Mouse (Mus musculus): ENCODE results near the gene Plau. TPM values are rescaled to one million over a fixed set of nuclear protein-coding genes. Genes with fewer than 3 reads are reported as not detected.

Plau gene
- polyA plus RNA-seq, 1 experiment, result 9.6 TPM

DNA sequence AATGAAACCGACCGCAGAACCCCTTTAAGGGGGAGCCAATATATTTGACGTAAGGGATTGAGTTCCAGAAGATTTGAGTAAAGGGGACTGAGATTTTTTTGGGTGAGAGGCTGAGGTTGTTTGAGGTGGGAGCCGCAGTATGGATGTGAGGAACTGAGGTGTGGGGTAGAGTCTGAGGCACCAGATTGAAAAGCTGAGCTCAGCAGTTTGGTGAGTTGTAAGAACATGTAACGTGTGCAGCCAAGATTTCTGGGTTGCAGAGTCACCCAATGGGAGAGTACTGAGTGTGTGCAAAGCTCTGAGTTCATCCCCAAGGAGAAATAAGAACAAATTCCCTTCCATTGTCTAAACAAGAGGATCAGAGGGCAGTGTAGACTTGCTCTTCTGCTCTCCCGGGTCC, 38.2 kb upstream of the Plau start:
- no peak overlapping the region for H3K27ac ChIP-seq (replicated peaks; ENCODE audit: low read depth, low read length)
- no peak overlapping the region for H3K4me3 ChIP-seq (ENCODE audit: insufficient read depth, low read depth, low read length)
- H3K4me1 ChIP-seq (ENCODE audit: control insufficient read depth, insufficient read depth, insufficient read length, low read length), result peaks cover 6% of the 10 kb centered on the region

DNA sequence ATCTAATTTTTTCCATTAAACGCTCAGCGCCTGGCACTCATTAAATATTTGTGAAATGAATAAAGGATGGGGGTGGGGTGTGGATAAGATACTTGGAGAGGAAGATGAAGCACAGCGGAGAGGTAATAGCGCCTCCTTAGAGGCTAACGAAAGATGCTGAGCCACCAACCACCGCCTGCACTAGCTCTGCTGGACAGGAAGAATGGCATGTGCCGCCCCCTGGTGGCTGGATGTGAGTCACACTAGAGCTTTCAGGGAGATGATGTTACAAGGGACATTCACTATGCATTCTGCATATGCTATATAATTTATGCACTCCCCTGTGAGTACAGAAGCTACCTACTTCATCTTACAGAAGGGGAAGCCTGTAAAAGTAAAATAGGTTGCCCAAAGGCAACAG, 37.7 kb upstream of the Plau start:
- Histone ChIP-seq H3K27ac (replicated peaks; ENCODE audit: low read depth, low read length) (no peak overlapping the region), H3K4me3 (ENCODE audit: insufficient read depth, low read depth, low read length) (no peak overlapping the region), H3K4me1 (ENCODE audit: control insufficient read depth, insufficient read depth, insufficient read length, low read length) (peaks cover 6% of the 10 kb centered on the region)

GRCm38 (mm10) chr14:20802926-20803605, 33.4 kb upstream of the Plau start:
- peak overlapping the region; percentile 89 for H3K27ac ChIP-seq (replicated peaks; ENCODE audit: low read depth, low read length)
- peaks cover 20% of the 10 kb centered on the region for H3K4me1 ChIP-seq (ENCODE audit: control insufficient read depth, insufficient read depth, insufficient read length, low read length)
- no peak overlapping the region for H3K4me3 ChIP-seq (ENCODE audit: insufficient read depth, low read depth, low read length)

GRCm38 (mm10) chr14:20803606-20803938, 32.9 kb upstream of the Plau start:
- no peak overlapping the region for H3K4me3 ChIP-seq (ENCODE audit: insufficient read depth, low read depth, low read length)
- peaks cover 20% of the 10 kb centered on the region for H3K4me1 ChIP-seq (ENCODE audit: control insufficient read depth, insufficient read depth, insufficient read length, low read length)
- H3K27ac ChIP-seq (replicated peaks; ENCODE audit: low read depth, low read length), result peak overlapping the region; percentile 89

GRCm38 (mm10) chr14:20804481-20804880, 32.0 kb upstream of the Plau start:
- H3K4me1 ChIP-seq (ENCODE audit: control insufficient read depth, insufficient read depth, insufficient read length, low read length), result peaks cover 20% of the 10 kb centered on the region
- no peak overlapping the region for H3K4me3 ChIP-seq (ENCODE audit: insufficient read depth, low read depth, low read length)
- peak overlapping the region; percentile 61 for H3K27ac ChIP-seq (replicated peaks; ENCODE audit: low read depth, low read length)

DNA sequence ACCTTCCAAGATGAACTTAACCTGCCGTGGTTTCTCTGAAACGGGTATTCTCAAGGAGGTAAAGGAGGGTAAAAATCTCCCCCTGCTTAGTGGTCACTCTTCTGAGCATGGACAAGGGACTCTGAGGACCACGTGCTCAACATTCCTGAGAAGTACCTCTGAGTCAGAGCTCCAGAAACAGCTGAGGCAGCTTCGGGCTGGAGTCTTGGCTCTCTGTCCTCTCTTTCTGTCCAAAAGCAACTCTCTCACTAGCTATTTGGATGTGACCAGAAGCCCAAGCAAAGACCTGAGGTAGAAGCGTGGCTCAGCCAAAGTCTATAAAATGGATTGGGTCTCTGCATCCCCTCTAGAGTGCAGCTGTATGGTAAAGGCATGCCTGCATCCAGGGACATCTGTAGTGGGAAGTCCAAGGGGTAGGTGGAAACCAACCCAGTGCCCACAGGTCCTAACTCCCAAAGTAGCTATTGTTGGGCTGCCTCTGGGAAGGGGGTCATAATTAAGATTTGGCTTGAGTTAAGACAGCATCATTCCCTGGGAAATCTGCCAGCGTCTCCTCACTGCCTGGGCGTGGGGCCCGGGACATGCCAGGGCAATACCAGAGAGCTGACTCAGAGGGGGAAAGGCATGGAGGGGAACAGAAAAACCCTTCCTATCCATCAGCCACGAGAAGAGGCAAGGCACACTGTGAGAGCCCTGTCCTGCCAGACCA, 31.3 kb upstream of the Plau start:
- H3K4me3 ChIP-seq (ENCODE audit: insufficient read depth, low read depth, low read length), result no peak overlapping the region
- peak overlapping the region; percentile 28 for H3K27ac ChIP-seq (replicated peaks; ENCODE audit: low read depth, low read length)
- H3K4me1 ChIP-seq (ENCODE audit: control insufficient read depth, insufficient read depth, insufficient read length, low read length), result peaks cover 20% of the 10 kb centered on the region

GRCm38 (mm10) chr14:20806116-20806840, 30.2 kb upstream of the Plau start:
- Histone ChIP-seq H3K4me3 (ENCODE audit: insufficient read depth, low read depth, low read length) (no peak overlapping the region), H3K4me1 (ENCODE audit: control insufficient read depth, insufficient read depth, insufficient read length, low read length) (peaks cover 20% of the 10 kb centered on the region), H3K27ac (replicated peaks; ENCODE audit: low read depth, low read length) (no peak overlapping the region)

GRCm38 (mm10) chr14:20809349-20809748, 27.1 kb upstream of the Plau start:
- no peak overlapping the region for H3K27ac ChIP-seq (replicated peaks; ENCODE audit: low read depth, low read length)
- peaks cover 20% of the 10 kb centered on the region for H3K4me1 ChIP-seq (ENCODE audit: control insufficient read depth, insufficient read depth, insufficient read length, low read length)
- H3K4me3 ChIP-seq (ENCODE audit: insufficient read depth, low read depth, low read length), result no peak overlapping the region

- Histone ChIP-seq H3K27ac (replicated peaks; ENCODE audit: low read depth, low read length) (no peak overlapping the region), H3K4me3 (ENCODE audit: insufficient read depth, low read depth, low read length) (no peak overlapping the region), H3K4me1 (ENCODE audit: control insufficient read depth, insufficient read depth, insufficient read length, low read length) (peaks cover 17% of the 10 kb centered on the region)
Observed at GRCm38 (mm10) chr14:20809820-20810219, 26.6 kb upstream of the Plau start.

- H3K4me1 ChIP-seq (ENCODE audit: control insufficient read depth, insufficient read depth, insufficient read length, low read length), result peaks cover 7% of the 10 kb centered on the region
- no peak overlapping the region for H3K27ac ChIP-seq (replicated peaks; ENCODE audit: low read depth, low read length)
- H3K4me3 ChIP-seq (ENCODE audit: insufficient read depth, low read depth, low read length), result no peak overlapping the region
Observed at GRCm38 (mm10) chr14:20811236-20811635, 25.2 kb upstream of the Plau start.

GRCm38 (mm10) chr14:20811779-20812406, 24.6 kb upstream of the Plau start:
- Histone ChIP-seq H3K4me3 (ENCODE audit: insufficient read depth, low read depth, low read length) (no peak overlapping the region), H3K4me1 (ENCODE audit: control insufficient read depth, insufficient read depth, insufficient read length, low read length) (peaks cover 5% of the 10 kb centered on the region; the same call in 1 of the 2 replicates), H3K27ac (replicated peaks; ENCODE audit: low read depth, low read length) (no peak overlapping the region)

DNA sequence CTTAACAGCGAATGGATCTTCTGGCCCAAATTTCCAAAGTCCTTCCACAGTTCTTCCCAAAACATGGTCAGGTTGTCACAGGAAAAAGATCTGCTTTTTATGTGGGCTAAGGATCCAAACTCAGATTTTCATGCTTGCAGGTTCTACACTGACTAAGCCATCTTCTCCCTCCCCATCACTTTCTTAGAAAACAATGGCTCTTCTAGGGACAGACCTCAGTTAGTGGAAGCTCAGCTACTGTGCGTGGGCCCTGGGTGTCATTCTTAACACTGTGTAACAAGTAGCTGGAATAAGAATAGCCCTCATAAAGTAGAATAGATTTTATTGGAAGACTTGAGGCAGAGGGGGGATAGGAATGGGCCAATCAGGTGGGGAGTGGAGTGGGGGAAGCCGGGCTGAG, 21.0 kb upstream of the Plau start:
- Histone ChIP-seq H3K4me3 (ENCODE audit: insufficient read depth, low read depth, low read length) (no peak overlapping the region), H3K27ac (replicated peaks; ENCODE audit: low read depth, low read length) (no peak overlapping the region), H3K4me1 (ENCODE audit: control insufficient read depth, insufficient read depth, insufficient read length, low read length) (peaks cover 9% of the 10 kb centered on the region)

DNA sequence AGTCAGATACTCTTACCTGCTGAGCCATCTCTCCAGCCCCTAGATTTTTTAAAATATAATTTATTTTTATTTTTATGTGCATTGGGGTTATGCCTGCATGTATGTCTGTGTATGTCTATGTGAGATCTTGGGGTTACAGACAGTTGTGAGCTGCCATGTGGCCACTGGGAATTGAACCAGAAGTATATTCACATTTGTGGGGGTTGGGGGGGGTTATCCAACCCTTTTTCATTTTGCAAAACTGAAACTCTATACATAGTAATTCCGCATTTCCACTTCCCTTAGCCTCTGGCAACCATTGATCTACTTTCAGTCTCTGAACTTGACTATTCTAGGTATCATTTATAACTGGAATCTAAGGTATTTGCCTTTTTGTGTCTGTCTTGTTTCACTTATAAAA, 11.9 kb upstream of the Plau start:
- peaks cover 6% of the 10 kb centered on the region; the same call in 1 of the 2 replicates for H3K4me1 ChIP-seq (ENCODE audit: control insufficient read depth, insufficient read depth, insufficient read length, low read length)
- no peak overlapping the region for H3K4me3 ChIP-seq (ENCODE audit: insufficient read depth, low read depth, low read length)
- no peak overlapping the region for H3K27ac ChIP-seq (replicated peaks; ENCODE audit: low read depth, low read length)

- H3K27ac ChIP-seq (replicated peaks; ENCODE audit: low read depth, low read length), result peak overlapping the region; percentile 48; the same call in 1 of the 2 replicates
- no peak overlapping the region for H3K4me3 ChIP-seq (ENCODE audit: insufficient read depth, low read depth, low read length)
- peaks cover 5% of the 10 kb centered on the region; the same call in 1 of the 2 replicates for H3K4me1 ChIP-seq (ENCODE audit: control insufficient read depth, insufficient read depth, insufficient read length, low read length)
Observed at GRCm38 (mm10) chr14:20825516-20825915, 10.9 kb upstream of the Plau start.

GRCm38 (mm10) chr14:20827061-20827460, 9.4 kb upstream of the Plau start:
- no peak overlapping the region for H3K4me3 ChIP-seq (ENCODE audit: insufficient read depth, low read depth, low read length)
- H3K4me1 ChIP-seq (ENCODE audit: control insufficient read depth, insufficient read depth, insufficient read length, low read length), result peaks cover 5% of the 10 kb centered on the region; the same call in 1 of the 2 replicates
- H3K27ac ChIP-seq (replicated peaks; ENCODE audit: low read depth, low read length), result peak overlapping the region; percentile 47; the same call in 1 of the 2 replicates

Data from brown adipose tissue, adult 24 weeks (tissue).